ENCODE assay signal across 2 mouse cellular contexts in genomic region chr11:74443147-74443923, GRCm38 (mm10).
TF ChIP-seq lines count a peak whose summit lies in the region.

No protein-coding gene starts in this region.

TF ChIP-seq in CH12.LX, 34 proteins besides CTCF, POLR2A, EP300 and RAD21 (continued from another document):
- TF ChIP-seq MYC (IDR thresholded peaks at IDR 0.05; ENCODE audit: low read depth, low read length), result peak; percentile 63; the same call in 1 of the 2 replicates
- peak; percentile 83 for TF ChIP-seq SIN3A (IDR thresholded peaks at IDR 0.05; ENCODE audit: low read length)
- 0 out of 2 replicates have a peak, but pooled peaks have one; percentile 13 for TF ChIP-seq E2F4 (IDR thresholded peaks at IDR 0.05; ENCODE audit: insufficient replicate concordance, low read depth, low read length)
- no peak for TF ChIP-seq TBP (conservative IDR thresholded peaks at IDR 0.05; ENCODE audit: low read depth, low read length)
- TF ChIP-seq IRF4 (IDR thresholded peaks at IDR 0.05; ENCODE audit: low read depth, low read length), result peak; percentile 99
- TF ChIP-seq GABPA (IDR thresholded peaks at IDR 0.05; ENCODE audit: insufficient replicate concordance, low read depth, low read length), result no peak
- peak; percentile 27; the same call in 1 of the 2 replicates for TF ChIP-seq CHD1 (IDR thresholded peaks at IDR 0.05; ENCODE audit: low read depth, low read length)
- TF ChIP-seq BHLHE40 (IDR thresholded peaks at IDR 0.05; ENCODE audit: low read depth, low read length), result peak; percentile 85
- no peak for TF ChIP-seq POLR2AphosphoS2 (IDR thresholded peaks at IDR 0.05; ENCODE audit: low read depth, low read length)
- no peak for TF ChIP-seq PAX5 (IDR thresholded peaks at IDR 0.05; ENCODE audit: low read length)
- TF ChIP-seq MAFK (IDR thresholded peaks at IDR 0.05; ENCODE audit: insufficient replicate concordance, low read length), result peak; percentile 85
- peak; percentile 79; the same call in 1 of the 2 replicates for TF ChIP-seq MXI1 (IDR thresholded peaks at IDR 0.05; ENCODE audit: low read depth, low read length)
- TF ChIP-seq USF1 (IDR thresholded peaks at IDR 0.05; ENCODE audit: low read depth, low read length), result no peak
- TF ChIP-seq ZC3H11A (IDR thresholded peaks at IDR 0.05; ENCODE audit: low read depth, low read length), result no peak
- TF ChIP-seq JUND (conservative IDR thresholded peaks at IDR 0.05; ENCODE audit: low read depth, low read length), result peak; percentile 97
- TF ChIP-seq KAT2A (IDR thresholded peaks at IDR 0.05; ENCODE audit: insufficient replicate concordance, low read length), result no peak
- no peak for TF ChIP-seq ZKSCAN1 (IDR thresholded peaks at IDR 0.05; ENCODE audit: borderline replicate concordance, low read depth, low read length)
- TF ChIP-seq CHD2 (IDR thresholded peaks at IDR 0.05; ENCODE audit: low read length), result no peak
- no peak for TF ChIP-seq SMC3 (IDR thresholded peaks at IDR 0.05; ENCODE audit: low read depth, low read length)
- TF ChIP-seq HCFC1 (IDR thresholded peaks at IDR 0.05; ENCODE audit: low read depth, low read length), result 0 out of 2 replicates have a peak, but pooled peaks have one; percentile 19
- no peak for TF ChIP-seq NRF1 (IDR thresholded peaks at IDR 0.05; ENCODE audit: low read depth, low read length)
- TF ChIP-seq RCOR1 (conservative IDR thresholded peaks at IDR 0.05; ENCODE audit: low read depth, low read length), result peak; percentile 87
- TF ChIP-seq MAZ (IDR thresholded peaks at IDR 0.05; ENCODE audit: low read depth, low read length), result no peak; the same call in 1 of the 2 replicates
- TF ChIP-seq ETS1 (conservative IDR thresholded peaks at IDR 0.05; ENCODE audit: low read depth, low read length), result peak; percentile 87
- no peak for TF ChIP-seq USF2 (conservative IDR thresholded peaks at IDR 0.05; ENCODE audit: low read depth, low read length)

TF ChIP-seq in myocyte, 11 proteins besides CTCF, POLR2A, EP300 and RAD21 (continued from another document):
- TF ChIP-seq POLR2AphosphoS2 (IDR thresholded peaks at IDR 0.05; ENCODE audit: insufficient read length, low read depth), result no peak
